In genomic region chr1:64949377-64949776, GRCm38 (mm10) we compare ENCODE assay signal across 12 mouse cellular contexts. TPM values are rescaled to one million over a fixed set of nuclear protein-coding genes. Genes with fewer than 3 reads are reported as not detected.
DNase-seq lines count a peak whose midpoint lies in the region; ATAC-seq lines count a peak whose summit lies in the region.
"Had no signal": no experiment of that assay in that cellular context is flagged by ENCODE, and none has a peak within 500 bp of the region (broad histone marks: within the 10 kb centered on the region; RNA-seq: fewer than 3 reads in every experiment).

No protein-coding gene starts in this region.

- H3K4me1 ChIP-seq in intestine, embryonic 16.5 days (ENCODE audit: control insufficient read depth, insufficient read depth, low read length): no peaks in the 10 kb centered on the region
- H3K4me1 ChIP-seq in midbrain, embryonic 15.5 days: no peaks in the 10 kb centered on the region

- no peaks in the 10 kb centered on the region for H3K36me3 ChIP-seq in intestine, embryonic 16.5 days (ENCODE audit: control insufficient read depth, insufficient read depth, low read length)
- H3K36me3 ChIP-seq in midbrain, embryonic 15.5 days (replicated peaks): no peaks in the 10 kb centered on the region
- H3K36me3 ChIP-seq: lung, embryonic 15.5 days had no signal

- no peak overlapping the region for H3K27ac ChIP-seq in intestine, embryonic 16.5 days (ENCODE audit: low read length)
- H3K27ac ChIP-seq in midbrain, embryonic 15.5 days: no peak overlapping the region
- H3K27ac ChIP-seq: lung, embryonic 15.5 days had no signal

- 57% methylated on average over 8 of the region's 8 CpGs for WGBS in intestine, embryonic 16.5 days
- 93% methylated on average over 8 of the region's 8 CpGs for WGBS in midbrain, embryonic 15.5 days

- peak; percentile 69 for DNase-seq in heart, adult 11 months
- DNase-seq in heart, postnatal 10 days: no peak
- DNase-seq in CD8-positive naive resting alpha-beta T cell, adult 2 months (ENCODE audit: low read depth in 2 of 2, low spot score in 2 of 2): peak; percentile 4 to 29
- peak; percentile 33 for DNase-seq in naive thymus-derived CD4-positive, alpha-beta T cell, adult 2 months (ENCODE audit: low read depth)
- no peak for DNase-seq in cerebellum, adult 18-20 months
- DNase-seq in spleen, postnatal 14 days (ENCODE audit: low spot score in 2 of 2): no peak
- DNase-seq: cerebellum, postnatal 10 days; kidney, adult 8-10 months had no signal

- intact Hi-C loops in heart, postnatal 10 days (cut with DNase I): no loop called here

- no peak overlapping the region for H3K9ac ChIP-seq in intestine, embryonic 16.5 days (ENCODE audit: low read depth, low read length)
- H3K9ac ChIP-seq in midbrain, embryonic 15.5 days: no peak overlapping the region
- H3K9ac ChIP-seq: lung, embryonic 15.5 days had no signal

- no peak overlapping the region for H3K4me3 ChIP-seq in intestine, embryonic 16.5 days (ENCODE audit: low read length)
- no peak overlapping the region for H3K4me3 ChIP-seq in midbrain, embryonic 15.5 days
- H3K4me3 ChIP-seq: erythroblast, embryonic 14.5 days; lung, embryonic 15.5 days had no signal

- H3K9me3 ChIP-seq in intestine, embryonic 16.5 days (ENCODE audit: control insufficient read depth, low read length): no peaks in the 10 kb centered on the region
- no peaks in the 10 kb centered on the region for H3K9me3 ChIP-seq in midbrain, embryonic 15.5 days
- H3K9me3 ChIP-seq: lung, embryonic 15.5 days had no signal

- H3K27me3 ChIP-seq in intestine, embryonic 16.5 days (replicated peaks; ENCODE audit: control insufficient read depth, insufficient read depth, low read length): no peaks in the 10 kb centered on the region
- no peaks in the 10 kb centered on the region for H3K27me3 ChIP-seq in midbrain, embryonic 15.5 days (replicated peaks)
- H3K27me3 ChIP-seq: lung, embryonic 15.5 days had no signal

- H3K4me2 ChIP-seq in intestine, embryonic 16.5 days (ENCODE audit: low read depth, low read length): no peak overlapping the region
- H3K4me2 ChIP-seq in midbrain, embryonic 15.5 days: no peak overlapping the region
- H3K4me2 ChIP-seq: lung, embryonic 15.5 days had no signal

- 0 out of 2 replicates have a peak, but pooled peaks have one; percentile 36 for ATAC-seq in intestine, embryonic 16.5 days
- ATAC-seq in midbrain, embryonic 15.5 days (replicated peaks): no peak

RNA-seq across cellular contexts. Expression of gene Plekhm3, which starts 7.2 kb away (rescaled TPM):
- total RNA-seq in heart, postnatal 10 days (2021): 10 to 100 TPM in 1 of 2 experiments, 1 to 10 TPM in 1; 8.8 to 10.7 TPM
- polyA plus RNA-seq in intestine, embryonic 16.5 days (2015; fragmentation: Nextera tagmentation; extraction: Ambion mirVana): 3.4 and 3.9 TPM in 2 replicates
- polyA plus RNA-seq in midbrain, embryonic 15.5 days (2015; fragmentation: Nextera tagmentation; extraction: Ambion mirVana): 12.4 and 12.5 TPM in 2 replicates

Comparison
In these comparisons a context has a peak if more than half of its experiments do, and no peak if none do; other contexts are left out.
1. DNase-seq: peak in heart, adult 11 months (single experiment), CD8-positive naive resting alpha-beta T cell, adult 2 months (2 of 2) and naive thymus-derived CD4-positive, alpha-beta T cell, adult 2 months (single experiment); none in heart, postnatal 10 days (0 of 2), cerebellum, adult 18-20 months (0 of 2) and spleen, postnatal 14 days (0 of 2).